Mouse (Mus musculus) megakaryocyte, adult 5-6 weeks (primary cell): ENCODE measurements around the gene Lonp2. TPM values are rescaled to one million over a fixed set of nuclear protein-coding genes. Genes with fewer than 3 reads are reported as not detected.

Experiments
- ATAC-seq: 2 replicates; pipeline ENCODE4 v1.8.0; 2016; ENCODE audit warnings: mild to moderate bottlenecking, inconsistent platforms; ENCODE audit not compliant: poor library complexity, severe bottlenecking
- total RNA-seq, 2 experiments: library from RNA; stranded (forward) in 1 of 2; stranded (reverse) in 1 of 2; fragments of 153-499, 151-499 nt in 1 of 2; fragments of 221-1000, 200-1000 nt in 1 of 2; gene quantifications; 2 replicates each; pipeline versions ENCODE4 v1.2.3 to v1.2.4; 2015 to 2017

Lonp2 gene
- total RNA-seq, 2 experiments from 2014 or later = 43.1 to 57.3 TPM

- peak; percentile 72 for ATAC-seq
Measured at GRCm38 (mm10) chr8:86617759-86618387, 6.0 kb upstream of the Lonp2 start.

DNA sequence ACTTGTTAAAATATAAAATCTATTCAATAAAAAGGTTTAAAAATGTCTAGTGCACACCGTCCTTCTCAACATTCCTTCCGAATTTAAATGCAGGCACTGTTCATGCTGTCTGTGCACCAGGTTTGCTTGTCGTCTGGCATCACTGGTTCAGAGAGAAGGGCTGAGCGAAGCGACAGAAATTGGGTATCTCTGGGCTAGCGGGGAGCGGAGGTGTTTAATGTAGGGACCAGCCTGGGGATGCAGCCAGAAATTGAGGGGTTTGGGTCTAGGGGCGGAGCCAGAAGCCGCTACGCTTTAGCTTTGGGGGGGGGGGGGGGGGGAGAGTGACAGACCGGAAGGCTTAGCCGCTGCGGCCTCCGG is 312 bp upstream of the Lonp2 start:
- ATAC-seq = no peak

DNA sequence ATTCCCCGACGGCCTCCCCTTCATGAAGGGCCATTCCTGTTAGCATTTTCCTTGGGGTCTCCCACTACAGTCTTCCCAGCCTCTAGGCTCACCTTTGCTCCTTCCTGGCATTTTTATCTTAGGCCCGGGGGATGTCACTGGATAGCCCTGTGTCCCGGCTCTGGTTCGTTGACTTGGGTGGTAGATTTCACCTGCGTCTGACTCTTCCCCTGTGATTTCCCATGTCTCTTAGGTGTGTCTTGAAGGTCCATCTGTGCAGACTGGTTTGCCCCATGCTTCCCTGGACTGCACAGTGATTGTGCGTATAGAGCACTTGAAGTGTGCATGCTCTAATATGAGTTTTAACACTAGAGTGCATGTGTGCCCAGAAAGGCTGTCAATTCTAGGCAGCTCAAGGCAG is 1.1 kb downstream of the Lonp2 start:
- ATAC-seq = no peak

- no peak for ATAC-seq
Measured at GRCm38 (mm10) chr8:86630212-86630611, 6.4 kb downstream of the Lonp2 start.

- ATAC-seq = peak; percentile 80
Measured at GRCm38 (mm10) chr8:86631395-86631794, 7.6 kb downstream of the Lonp2 start.

- ATAC-seq = no peak
Measured at GRCm38 (mm10) chr8:86637826-86638225, 14.0 kb downstream of the Lonp2 start.

GRCm38 (mm10) chr8:86638981-86639380 is 15.1 kb downstream of the Lonp2 start:
- no peak for ATAC-seq

GRCm38 (mm10) chr8:86642682-86643081 is 18.8 kb downstream of the Lonp2 start:
- no peak for ATAC-seq

- ATAC-seq = no peak
Measured at GRCm38 (mm10) chr8:86644661-86645060, 20.8 kb downstream of the Lonp2 start.

GRCm38 (mm10) chr8:86647771-86648170 is 23.9 kb downstream of the Lonp2 start:
- no peak for ATAC-seq

DNA sequence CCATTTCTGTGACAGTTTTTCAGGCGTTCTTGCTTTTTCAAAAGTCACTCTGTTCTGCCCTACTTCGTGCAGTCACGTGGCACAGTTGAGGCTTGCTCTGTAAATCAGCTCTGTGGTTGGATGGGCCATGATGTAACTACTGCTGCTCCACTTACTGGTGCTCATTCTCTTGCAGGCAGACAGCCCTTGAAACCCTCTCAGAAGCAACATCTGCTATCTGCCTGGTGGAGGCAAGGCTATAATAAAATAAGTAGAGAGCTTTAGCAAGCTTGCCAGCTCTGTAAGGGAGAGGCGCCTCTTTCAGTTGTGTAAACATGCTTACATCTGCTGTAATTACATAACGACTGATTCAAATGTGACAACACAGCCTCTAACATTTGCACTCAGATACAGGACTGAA is 27.6 kb downstream of the Lonp2 start:
- ATAC-seq = no peak

GRCm38 (mm10) chr8:86652546-86652945 is 28.7 kb downstream of the Lonp2 start:
- no peak for ATAC-seq

GRCm38 (mm10) chr8:86654578-86654977 is 30.7 kb downstream of the Lonp2 start:
- ATAC-seq = no peak

DNA sequence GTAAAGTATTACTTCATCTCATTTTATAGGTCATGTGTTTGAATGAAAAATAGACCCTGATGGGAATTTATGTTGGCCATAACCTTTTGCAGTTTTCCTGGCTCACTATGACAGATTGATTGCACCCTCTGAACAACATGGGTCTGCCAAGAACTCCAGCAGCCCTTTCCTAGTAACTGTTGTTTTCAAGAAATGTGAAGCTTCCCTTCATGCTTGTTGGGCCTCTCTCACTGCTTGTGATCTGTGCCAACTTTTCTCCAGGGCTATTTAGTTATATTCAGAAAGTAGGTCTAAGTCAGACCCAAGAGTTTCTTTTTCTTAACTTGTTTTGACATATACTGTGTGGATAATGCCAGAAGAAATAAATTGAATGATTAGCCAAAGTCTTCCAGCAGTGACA is 44.9 kb downstream of the Lonp2 start:
- no peak for ATAC-seq

- no peak for ATAC-seq
Measured at GRCm38 (mm10) chr8:86669259-86669658, 45.4 kb downstream of the Lonp2 start.

DNA sequence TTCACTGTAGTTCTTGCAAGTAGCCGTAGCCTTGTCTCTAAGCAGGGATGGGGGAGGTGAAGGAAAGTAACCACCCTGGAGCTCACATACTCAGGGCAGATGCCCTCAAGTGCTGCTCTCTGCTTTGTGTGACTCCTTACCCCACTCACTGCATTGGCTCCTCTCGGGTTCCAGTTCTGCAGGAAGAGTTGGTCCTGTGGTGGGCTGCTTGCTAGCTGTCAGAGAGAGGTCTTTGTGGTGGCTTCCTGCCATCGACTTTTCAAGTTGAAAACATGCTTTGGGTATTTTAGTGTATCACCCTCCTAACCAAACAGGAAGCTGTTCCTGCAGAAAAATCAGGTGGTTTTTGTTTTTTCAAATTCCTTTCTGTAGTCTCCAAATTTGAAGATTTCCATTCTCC is 62.8 kb downstream of the Lonp2 start:
- no peak for ATAC-seq

GRCm38 (mm10) chr8:86692107-86692506 is 68.3 kb downstream of the Lonp2 start:
- no peak for ATAC-seq

- no peak for ATAC-seq
Measured at GRCm38 (mm10) chr8:86694011-86694410, 70.2 kb downstream of the Lonp2 start.

- ATAC-seq = no peak
Measured at GRCm38 (mm10) chr8:86695703-86696102, 71.9 kb downstream of the Lonp2 start.

- ATAC-seq = no peak
Measured at GRCm38 (mm10) chr8:86698811-86699421, 75.1 kb downstream of the Lonp2 start.

DNA sequence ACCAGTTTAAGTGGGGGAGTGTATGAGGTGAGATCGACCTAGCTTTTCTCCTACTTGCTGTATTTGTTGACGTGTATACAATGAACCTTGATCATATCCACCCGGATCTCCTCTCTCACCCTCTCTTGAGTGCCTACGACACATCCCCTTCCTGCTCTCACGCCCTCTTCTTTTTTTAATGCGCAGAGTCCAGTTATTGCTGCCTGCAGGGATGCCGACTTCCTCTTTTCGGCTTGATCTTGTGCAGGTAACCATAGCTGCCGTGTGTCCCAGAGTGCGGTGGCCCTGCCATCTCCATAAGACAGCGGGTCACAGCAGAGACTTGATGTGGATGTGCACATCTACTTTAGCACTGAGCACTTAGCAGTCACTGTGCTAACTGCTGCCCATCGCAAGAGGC is 75.6 kb downstream of the Lonp2 start:
- ATAC-seq = peak; percentile 77

- no peak for ATAC-seq
Measured at GRCm38 (mm10) chr8:86702453-86702852, 78.6 kb downstream of the Lonp2 start.

DNA sequence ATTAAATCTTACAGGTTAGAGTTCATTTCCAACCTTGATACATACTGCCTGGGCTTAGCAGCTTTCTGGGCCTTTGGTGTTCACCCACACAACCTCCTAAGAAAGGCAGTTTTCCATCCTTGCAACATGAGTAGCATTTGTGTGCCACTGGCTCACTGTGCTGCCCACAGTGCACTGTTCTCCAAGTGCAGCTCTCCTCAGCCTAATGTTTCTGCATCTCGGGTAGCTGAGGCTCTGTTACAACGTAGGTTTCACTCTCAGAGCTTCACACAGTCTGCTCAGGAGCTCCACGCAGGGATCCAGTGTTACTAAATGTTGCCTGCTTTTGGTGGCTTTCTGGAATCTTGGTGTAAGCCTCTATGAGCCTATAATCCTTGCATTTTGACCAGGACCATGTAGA is 81.5 kb downstream of the Lonp2 start:
- ATAC-seq = no peak
